Mouse (Mus musculus) lung, postnatal 10 days (tissue): ENCODE data around the gene Usf3.
A peak's percentile ranks its signal among the peaks of the same experiment; 100 is the strongest.

Source experiments
- DNase-seq: peaks from one replicate; pipeline ENCODE4 v3.0.0; 2021

The Usf3 gene

GRCm38 (mm10) chr16:44240406-44240805 lies 67.4 kb downstream of the Usf3 start:
- DNase-seq, result no peak

- peak; percentile 87 for DNase-seq
These were observed 69.6 kb downstream of the Usf3 start for GRCm38 (mm10) chr16:44242633-44243032.

GRCm38 (mm10) chr16:44243323-44243722 lies 70.3 kb downstream of the Usf3 start:
- no peak for DNase-seq

GRCm38 (mm10) chr16:44249985-44250384 lies 76.9 kb downstream of the Usf3 start:
- DNase-seq, result no peak

GRCm38 (mm10) chr16:44252735-44253134 lies 79.7 kb downstream of the Usf3 start:
- DNase-seq, result no peak

- no peak for DNase-seq
These were observed 81.0 kb downstream of the Usf3 start for GRCm38 (mm10) chr16:44253797-44254634.

GRCm38 (mm10) chr16:44254698-44255097 lies 81.7 kb downstream of the Usf3 start:
- DNase-seq, result peak; percentile 54

- DNase-seq, result no peak
These were observed 84.4 kb downstream of the Usf3 start for GRCm38 (mm10) chr16:44257476-44257875.

- DNase-seq, result no peak
These were observed 91.9 kb downstream of the Usf3 start for GRCm38 (mm10) chr16:44264916-44265315.

- DNase-seq, result no peak
These were observed 92.5 kb downstream of the Usf3 start for GRCm38 (mm10) chr16:44265562-44265961.

- no peak for DNase-seq
These were observed 95.6 kb downstream of the Usf3 start for GRCm38 (mm10) chr16:44268541-44269215.

- no peak for DNase-seq
These were observed 96.5 kb downstream of the Usf3 start for GRCm38 (mm10) chr16:44269578-44269977.

- DNase-seq, result peak; percentile 42
These were observed 97.6 kb downstream of the Usf3 start for GRCm38 (mm10) chr16:44270606-44271005.

GRCm38 (mm10) chr16:44271371-44272038 lies 98.5 kb downstream of the Usf3 start:
- DNase-seq, result no peak
